Mouse (Mus musculus): ENCODE measurements around the gene C1rb. TPM values are rescaled to one million over a fixed set of nuclear protein-coding genes. Genes with fewer than 3 reads are reported as not detected.
A peak's percentile ranks its signal among the peaks of the same experiment; 100 is the strongest.
"Not testable (repeated sequence)": the region's sequence is repeated elsewhere in the genome, so short reads cannot be mapped to it uniquely, and the experiment has no call there.

C1rb gene
- not detected in 2 replicates for polyA plus RNA-seq (2016; fragmentation: Nextera tagmentation; extraction: Ambion mirVana)

DNA sequence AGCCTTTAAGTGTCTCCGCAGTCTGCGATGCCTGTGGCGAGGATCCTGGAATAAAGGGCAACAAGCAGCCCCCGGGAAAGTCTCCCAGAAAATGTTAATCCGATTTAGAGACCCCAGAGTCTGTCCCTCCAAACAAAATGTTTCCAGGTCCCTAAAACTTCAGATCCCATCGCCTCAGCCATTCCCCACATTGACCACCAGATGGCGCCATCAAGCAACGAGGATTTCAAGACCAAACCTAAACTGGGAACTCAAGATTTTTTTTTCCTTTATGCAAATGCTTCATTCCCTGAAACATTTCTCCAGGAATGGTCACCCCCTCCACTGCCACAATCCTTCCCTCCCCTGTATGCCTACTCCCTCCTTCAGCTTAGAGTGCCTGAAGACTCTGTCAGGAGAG lies at the start of gene C1rb:
C1rb (plus strand) TSS at position 269 of the 400 bp plus-strand sequence.
- no peaks in the 10 kb centered on the region for H3K27me3 ChIP-seq (ENCODE audit: insufficient read depth, poor library complexity, severe bottlenecking)
- H3K9me3 ChIP-seq: no peaks in the 10 kb centered on the region
- H3K36me3 ChIP-seq: no peaks in the 10 kb centered on the region
- no peak within 1 kb of the TSS for H3K27ac ChIP-seq
- 2% methylated on average over 8 of the region's 8 CpGs for WGBS
- no peaks in the 10 kb centered on the region for H3K4me1 ChIP-seq
- no peak for DNase-seq (ENCODE audit: low spot score)
- no peak within 1 kb of the TSS; the same call in 1 of the 2 replicates for H3K4me3 ChIP-seq

GRCm38 (mm10) chr6:124522082-124522481 lies 48.0 kb upstream of the C1rb start:
- not testable (repeated sequence) for H3K36me3 ChIP-seq; H3K4me1 ChIP-seq; H3K27me3 ChIP-seq (ENCODE audit: insufficient read depth, poor library complexity, severe bottlenecking); H3K27ac ChIP-seq; DNase-seq (ENCODE audit: low spot score); H3K9me3 ChIP-seq; H3K4me3 ChIP-seq
- WGBS: 67% methylated on average over 7 of the region's 7 CpGs

- Histone ChIP-seq H3K27ac (no peak overlapping the region), H3K4me3 (no peak overlapping the region), H3K36me3 (no peaks in the 10 kb centered on the region), H3K27me3 (ENCODE audit: insufficient read depth, poor library complexity, severe bottlenecking) (no peaks in the 10 kb centered on the region), H3K4me1 (no peaks in the 10 kb centered on the region), H3K9me3 (no peaks in the 10 kb centered on the region)
- WGBS: 71% methylated on average over 3 of the region's 3 CpGs
- DNase-seq (ENCODE audit: low spot score): no peak
Observed at GRCm38 (mm10) chr6:124527881-124528280, 42.2 kb upstream of the C1rb start.

DNA sequence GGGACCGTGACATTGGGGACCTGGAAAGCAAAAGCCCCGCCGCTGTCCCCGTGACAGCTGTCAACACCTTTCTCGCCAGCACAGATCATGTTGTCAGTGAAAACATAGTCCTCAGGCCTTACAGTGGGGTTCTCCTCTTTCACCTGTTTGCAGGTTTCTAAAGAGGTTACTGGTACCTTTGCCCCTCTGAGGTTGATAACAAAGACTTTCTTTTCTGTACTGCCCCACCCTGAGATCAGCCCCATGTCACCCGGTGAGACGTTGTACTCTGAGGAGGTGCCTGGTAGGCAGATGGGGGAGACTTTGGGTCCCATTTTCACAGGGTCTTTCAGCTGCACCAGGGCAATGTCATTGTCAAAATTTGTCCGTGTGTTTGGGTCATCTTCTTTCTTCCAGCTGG lies 39.0 kb upstream of the C1rb start:
- WGBS: 72% methylated on average over 8 of the region's 8 CpGs

DNA sequence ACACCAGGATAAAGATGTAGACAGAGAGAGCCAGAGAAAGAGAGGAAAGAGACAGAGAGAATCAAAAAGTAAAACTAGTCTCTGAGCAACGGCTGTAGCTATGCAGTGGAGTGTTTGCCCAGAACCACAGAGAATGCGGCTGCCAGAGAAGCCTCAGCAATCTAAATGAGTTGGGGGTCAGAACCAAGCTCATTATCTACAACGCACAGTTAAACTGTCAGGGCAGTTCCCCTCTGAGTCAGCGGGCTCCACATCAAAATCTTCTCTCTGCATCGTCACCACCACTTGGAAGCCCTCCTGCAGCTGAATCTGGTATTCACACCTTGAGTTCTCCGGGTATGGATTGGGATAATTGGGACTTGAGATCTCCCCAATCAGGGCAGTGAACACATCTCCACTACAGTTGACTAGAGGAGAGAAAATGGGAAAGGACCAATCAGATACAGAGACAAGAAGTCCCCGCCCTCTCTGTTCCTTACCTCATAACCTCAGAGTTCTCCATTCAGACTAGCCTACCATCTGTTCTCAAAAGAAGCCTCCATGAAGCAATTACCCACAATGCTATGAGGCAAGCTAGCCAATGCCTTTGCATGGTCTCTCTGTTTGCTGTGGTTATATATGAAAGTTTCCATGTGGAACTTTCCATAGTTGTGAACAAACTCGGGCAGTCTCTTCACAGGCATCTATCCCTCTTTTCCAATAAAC lies 33.8 kb upstream of the C1rb start:
- 67% methylated on average over 8 of the region's 8 CpGs for WGBS
- H3K4me1 ChIP-seq; H3K27me3 ChIP-seq (ENCODE audit: insufficient read depth, poor library complexity, severe bottlenecking); DNase-seq (ENCODE audit: low spot score); H3K36me3 ChIP-seq; H3K4me3 ChIP-seq; H3K27ac ChIP-seq; H3K9me3 ChIP-seq: not testable (repeated sequence)

More for the DNA sequence above, 39.0 kb upstream of the C1rb start:
- H3K9me3 ChIP-seq: no peaks in the 10 kb centered on the region
- H3K27me3 ChIP-seq (ENCODE audit: insufficient read depth, poor library complexity, severe bottlenecking): no peaks in the 10 kb centered on the region
- no peak overlapping the region for H3K4me3 ChIP-seq
- no peak overlapping the region for H3K27ac ChIP-seq
- H3K36me3 ChIP-seq: no peaks in the 10 kb centered on the region
- no peak for DNase-seq (ENCODE audit: low spot score)
- no peaks in the 10 kb centered on the region for H3K4me1 ChIP-seq

DNA sequence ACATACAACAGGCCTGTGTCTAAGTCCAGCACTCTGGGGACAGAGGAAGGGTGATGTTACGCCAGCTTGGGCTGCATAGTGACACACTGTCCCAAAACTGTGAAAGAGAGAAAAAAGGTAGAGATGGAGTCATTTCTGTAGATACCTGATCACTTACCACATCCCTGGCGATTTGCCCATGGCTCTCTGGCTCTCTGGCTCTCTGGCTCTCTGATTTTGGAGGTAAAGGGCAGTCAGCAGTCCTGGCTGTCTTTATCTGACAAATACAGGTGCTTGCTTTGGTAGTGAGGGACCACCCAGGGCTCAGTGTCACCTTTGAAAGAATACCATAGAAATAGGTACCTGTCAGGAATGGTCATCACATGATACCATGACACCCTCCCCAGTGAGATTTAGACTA lies 28.9 kb upstream of the C1rb start:
- not testable (repeated sequence) for H3K4me3 ChIP-seq; H3K27ac ChIP-seq; H3K36me3 ChIP-seq; H3K9me3 ChIP-seq; H3K4me1 ChIP-seq; H3K27me3 ChIP-seq (ENCODE audit: insufficient read depth, poor library complexity, severe bottlenecking); DNase-seq (ENCODE audit: low spot score)
- 74% methylated on average over 2 of the region's 2 CpGs for WGBS

GRCm38 (mm10) chr6:124542284-124542683 lies 27.8 kb upstream of the C1rb start, which contains the start of gene C1s1:
Gene C1s1 (minus strand): TSS chr6:124542359.
- H3K27ac ChIP-seq; H3K27me3 ChIP-seq (ENCODE audit: insufficient read depth, poor library complexity, severe bottlenecking); DNase-seq (ENCODE audit: low spot score); H3K4me3 ChIP-seq; H3K9me3 ChIP-seq; H3K36me3 ChIP-seq; H3K4me1 ChIP-seq: not testable (repeated sequence)
- 0% methylated on average over 1 of the region's 1 CpGs for WGBS

- WGBS: 81% methylated on average over 5 of the region's 6 CpGs
- DNase-seq (ENCODE audit: low spot score): peak; percentile 71
- Histone ChIP-seq H3K4me3 (no peak overlapping the region), H3K27ac (no peak overlapping the region), H3K9me3 (no peaks in the 10 kb centered on the region), H3K27me3 (ENCODE audit: insufficient read depth, poor library complexity, severe bottlenecking) (no peaks in the 10 kb centered on the region), H3K36me3 (no peaks in the 10 kb centered on the region), H3K4me1 (no peaks in the 10 kb centered on the region)
Observed at GRCm38 (mm10) chr6:124544466-124544865, 25.6 kb upstream of the C1rb start.

GRCm38 (mm10) chr6:124545425-124545824 lies 24.7 kb upstream of the C1rb start:
- 0 out of 2 replicates have a peak, but pooled peaks cover 3% of the 10 kb centered on the region for H3K9me3 ChIP-seq
- no peak overlapping the region for H3K4me3 ChIP-seq
- H3K4me1 ChIP-seq: no peaks in the 10 kb centered on the region
- no peaks in the 10 kb centered on the region for H3K27me3 ChIP-seq (ENCODE audit: insufficient read depth, poor library complexity, severe bottlenecking)
- DNase-seq (ENCODE audit: low spot score): peak; percentile 36
- 72% methylated on average over 2 of the region's 2 CpGs for WGBS
- no peaks in the 10 kb centered on the region for H3K36me3 ChIP-seq
- no peak overlapping the region for H3K27ac ChIP-seq

DNA sequence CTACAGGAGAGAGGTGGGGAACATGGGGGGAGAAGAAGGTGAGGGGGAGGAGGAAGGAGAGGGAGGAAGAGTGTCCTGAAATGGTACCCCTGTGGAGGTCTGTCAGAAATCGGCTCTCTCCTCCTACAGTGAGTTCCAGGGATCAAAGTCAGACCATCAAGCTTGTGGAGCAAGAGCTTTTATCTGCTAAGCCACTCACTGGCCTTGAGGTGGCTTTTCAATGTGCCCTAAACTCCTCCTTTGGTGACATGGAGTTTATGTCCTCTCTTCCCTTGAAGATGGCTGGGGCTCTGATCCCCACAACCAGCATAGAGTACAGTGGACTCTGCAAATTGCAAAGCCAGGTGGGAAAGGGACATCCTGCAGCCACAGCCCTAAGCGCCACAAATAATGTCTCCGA lies 22.1 kb upstream of the C1rb start:
- not testable (repeated sequence) for H3K27ac ChIP-seq; H3K9me3 ChIP-seq; H3K36me3 ChIP-seq; H3K27me3 ChIP-seq (ENCODE audit: insufficient read depth, poor library complexity, severe bottlenecking); H3K4me1 ChIP-seq; H3K4me3 ChIP-seq; DNase-seq (ENCODE audit: low spot score)
- WGBS: 84% methylated on average over 2 of the region's 3 CpGs

DNA sequence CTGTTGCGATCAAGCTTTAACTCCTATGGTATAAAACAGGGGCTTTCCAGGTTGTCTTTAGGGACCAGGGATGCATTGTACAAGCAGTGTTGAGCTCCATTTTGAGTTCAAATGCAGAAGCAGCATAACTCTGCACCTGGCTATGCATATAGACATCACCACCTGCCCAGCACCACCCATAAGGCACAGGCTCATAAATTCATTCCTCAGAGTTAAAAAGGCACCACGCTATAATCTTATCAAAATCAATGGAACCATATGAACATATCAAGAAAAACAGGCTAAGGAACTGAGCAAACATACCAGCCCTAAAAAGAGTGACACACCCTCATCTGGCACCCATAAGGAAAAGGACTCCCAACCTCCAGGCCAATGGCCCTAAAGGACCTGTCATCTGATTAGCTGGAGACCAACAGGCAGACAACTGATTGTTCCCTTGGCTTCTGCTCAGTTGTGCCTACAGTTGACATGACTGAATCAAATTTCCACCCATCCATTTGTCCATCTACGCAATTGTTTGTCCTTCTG lies 21.0 kb upstream of the C1rb start:
- 84% methylated on average over 3 of the region's 3 CpGs for WGBS
- Histone ChIP-seq H3K27me3 (ENCODE audit: insufficient read depth, poor library complexity, severe bottlenecking) (no peaks in the 10 kb centered on the region), H3K27ac (no peak overlapping the region), H3K9me3 (peaks cover 8% of the 10 kb centered on the region), H3K4me1 (no peaks in the 10 kb centered on the region), H3K4me3 (no peak overlapping the region), H3K36me3 (no peaks in the 10 kb centered on the region)
- no peak for DNase-seq (ENCODE audit: low spot score)

- Histone ChIP-seq H3K36me3 (no peaks in the 10 kb centered on the region), H3K4me1 (no peaks in the 10 kb centered on the region), H3K27me3 (ENCODE audit: insufficient read depth, poor library complexity, severe bottlenecking) (no peaks in the 10 kb centered on the region), H3K9me3 (peaks cover 8% of the 10 kb centered on the region), H3K27ac (no peak overlapping the region), H3K4me3 (no peak overlapping the region)
- 60% methylated on average over 22 of the region's 22 CpGs for WGBS
- DNase-seq (ENCODE audit: low spot score): no peak
Observed at GRCm38 (mm10) chr6:124552766-124553165, 17.3 kb upstream of the C1rb start.

DNA sequence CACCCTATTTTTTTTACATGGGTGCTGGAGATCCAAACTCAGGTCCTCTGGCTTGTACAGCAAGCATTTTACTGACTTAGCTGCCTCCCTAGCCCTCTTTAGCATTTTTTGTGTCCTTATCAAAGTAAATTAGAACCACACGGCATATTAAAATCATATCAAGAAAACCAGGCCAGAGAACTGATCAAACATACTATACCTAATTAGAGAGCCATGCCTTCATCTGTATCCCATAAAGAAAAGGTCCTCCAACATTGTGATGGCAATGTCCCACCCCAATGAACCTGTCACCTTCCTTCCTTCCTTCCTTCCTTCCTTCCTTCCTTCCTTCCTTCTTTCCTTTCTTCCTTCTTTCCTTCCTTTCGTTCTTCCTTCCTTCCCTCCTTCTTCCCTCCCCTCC lies 14.1 kb upstream of the C1rb start:
- not testable (repeated sequence) for H3K27ac ChIP-seq; H3K4me3 ChIP-seq; H3K4me1 ChIP-seq; H3K9me3 ChIP-seq; H3K27me3 ChIP-seq (ENCODE audit: insufficient read depth, poor library complexity, severe bottlenecking); DNase-seq (ENCODE audit: low spot score); H3K36me3 ChIP-seq
- WGBS: 69% methylated on average over 2 of the region's 2 CpGs

GRCm38 (mm10) chr6:124561156-124561555 lies 8.9 kb upstream of the C1rb start:
- not testable (repeated sequence) for H3K36me3 ChIP-seq; H3K4me1 ChIP-seq; H3K27ac ChIP-seq; H3K4me3 ChIP-seq; H3K9me3 ChIP-seq; H3K27me3 ChIP-seq (ENCODE audit: insufficient read depth, poor library complexity, severe bottlenecking)
- 79% methylated on average over 4 of the region's 4 CpGs for WGBS
- peak; percentile 51 for DNase-seq (ENCODE audit: low spot score)
